21 mouse cellular contexts compared by ENCODE assay signal in the genomic region with DNA sequence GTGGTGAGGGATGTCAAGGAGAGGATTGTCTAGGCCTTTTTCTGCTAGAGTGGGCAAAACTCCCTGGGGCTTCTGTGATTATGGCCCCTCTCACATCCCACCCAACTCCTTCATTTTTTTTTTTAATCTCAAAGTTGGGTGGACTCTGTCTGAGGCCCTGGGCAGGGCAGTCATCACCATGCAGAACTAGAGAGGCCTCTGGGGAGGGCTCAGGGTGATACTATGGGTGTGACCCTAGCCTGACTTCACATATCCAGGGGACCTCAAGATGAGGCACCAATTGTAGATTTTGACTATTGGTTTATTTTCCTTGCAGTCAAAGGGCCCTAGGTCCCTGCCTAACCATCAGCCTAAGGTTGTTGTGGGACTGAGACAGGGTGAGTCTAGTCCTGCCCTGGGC. TPM values are rescaled to one million over a fixed set of nuclear protein-coding genes. Genes with fewer than 3 reads are reported as not detected.
DNase-seq lines count a peak whose midpoint lies in the region; ATAC-seq and TF ChIP-seq lines count a peak whose summit lies in the region.
"Had no signal": no experiment of that assay in that cellular context is flagged by ENCODE, and none has a peak within 500 bp of the region (broad histone marks: within the 10 kb centered on the region; RNA-seq: fewer than 3 reads in every experiment).

No protein-coding gene starts in this region.

- H3K4me2 ChIP-seq in liver, embryonic 13.5 days, result peak overlapping the region; percentile 45
- H3K4me2 ChIP-seq in myocyte (ENCODE audit: low read depth), result peak overlapping the region; percentile 6
- no peak overlapping the region for H3K4me2 ChIP-seq in hindbrain, embryonic 16.5 days (ENCODE audit: low read length)
- H3K4me2 ChIP-seq: embryonic facial prominence, embryonic 13.5 days; heart, embryonic 15.5 days; hindbrain, embryonic 13.5 days had no signal

- DNase-seq in liver, embryonic 13.5 days, result no peak
- no peak for DNase-seq in limb, embryonic 10.5 days (ENCODE audit: low spot score)
- no peak for DNase-seq in retina, postnatal 1 day
- DNase-seq: adrenal gland, postnatal 14 days; cerebellum, adult 18-20 months; cerebellum, adult 9-11 months; cerebellum, postnatal 36 days; gastrocnemius, postnatal 36 days; heart, adult 18-20 months; heart, postnatal 14 days had no signal

- H3ac ChIP-seq in myocyte (ENCODE audit: control insufficient read depth, insufficient read length), result no peak overlapping the region

- no peaks in the 10 kb centered on the region for H3K27me3 ChIP-seq in megakaryocyte, embryonic 14.5 days (replicated peaks)
- H3K27me3 ChIP-seq in erythroblast, embryonic 14.5 days (ENCODE audit: control insufficient read depth), result no peaks in the 10 kb centered on the region
- H3K27me3 ChIP-seq in liver, embryonic 13.5 days, result no peaks in the 10 kb centered on the region
- no peaks in the 10 kb centered on the region for H3K27me3 ChIP-seq in myocyte (ENCODE audit: control insufficient read depth, insufficient read depth, insufficient read length)
- peaks cover 22% of the 10 kb centered on the region for H3K27me3 ChIP-seq in limb, embryonic 10.5 days (ENCODE audit: low read depth, poor library complexity, severe bottlenecking)
- H3K27me3 ChIP-seq in hindbrain, embryonic 16.5 days (replicated peaks; ENCODE audit: control insufficient read depth, insufficient read depth, low read length), result peaks cover 2% of the 10 kb centered on the region; the same call in 1 of the 2 replicates

- no peak for ATAC-seq in megakaryocyte, adult 5-6 weeks (ENCODE audit: poor library complexity, severe bottlenecking)
- ATAC-seq in liver, embryonic 13.5 days (ENCODE audit: low read depth), result peak; percentile 81
- ATAC-seq in hindbrain, embryonic 16.5 days, result no peak
- ATAC-seq: forebrain, embryonic 14.5 days had no signal

- H3K9ac ChIP-seq in liver, embryonic 13.5 days, result peak overlapping the region; percentile 36
- no peak overlapping the region for H3K9ac ChIP-seq in hindbrain, embryonic 16.5 days (ENCODE audit: low read depth, low read length)
- H3K9ac ChIP-seq: heart, embryonic 15.5 days; hindbrain, embryonic 13.5 days had no signal

- TF ChIP-seq POLR2A in myocyte (IDR thresholded peaks at IDR 0.05; ENCODE audit: insufficient read length, low read depth), result no peak

- no peaks in the 10 kb centered on the region for H3K9me3 ChIP-seq in megakaryocyte, embryonic 14.5 days
- H3K9me3 ChIP-seq in erythroblast, embryonic 14.5 days (ENCODE audit: control insufficient read depth, low read length), result no peaks in the 10 kb centered on the region
- H3K9me3 ChIP-seq in liver, embryonic 13.5 days (replicated peaks), result no peaks in the 10 kb centered on the region
- no peaks in the 10 kb centered on the region for H3K9me3 ChIP-seq in limb, embryonic 10.5 days (replicated peaks)
- no peaks in the 10 kb centered on the region for H3K9me3 ChIP-seq in hindbrain, embryonic 16.5 days (ENCODE audit: control insufficient read depth, low read length)
- H3K9me3 ChIP-seq: embryonic facial prominence, embryonic 13.5 days; forebrain, embryonic 10.5 days; heart, embryonic 10.5 days; heart, embryonic 15.5 days; hindbrain, embryonic 13.5 days had no signal

- peak overlapping the region; percentile 12 for H3K4me3 ChIP-seq in megakaryocyte, embryonic 14.5 days (replicated peaks)
- H3K4me3 ChIP-seq in erythroblast, embryonic 14.5 days (replicated peaks), result peak overlapping the region; percentile 35
- no peak overlapping the region for H3K4me3 ChIP-seq in liver, embryonic 13.5 days (replicated peaks)
- no peak overlapping the region for H3K4me3 ChIP-seq in myocyte
- H3K4me3 ChIP-seq in limb, embryonic 10.5 days, result no peak overlapping the region
- H3K4me3 ChIP-seq in hindbrain, embryonic 16.5 days (ENCODE audit: low read length), result no peak overlapping the region
- H3K4me3 ChIP-seq: embryonic facial prominence, embryonic 13.5 days; forebrain, embryonic 10.5 days; heart, embryonic 10.5 days; heart, embryonic 15.5 days; hindbrain, embryonic 13.5 days had no signal

- H3K79me2 ChIP-seq in myocyte (ENCODE audit: control insufficient read depth, insufficient read depth), result no peaks in the 10 kb centered on the region

- no peaks in the 10 kb centered on the region for H3K36me3 ChIP-seq in megakaryocyte, embryonic 14.5 days (replicated peaks; ENCODE audit: low read length)
- no peaks in the 10 kb centered on the region for H3K36me3 ChIP-seq in erythroblast, embryonic 14.5 days (ENCODE audit: control insufficient read depth)
- H3K36me3 ChIP-seq in liver, embryonic 13.5 days, result no peaks in the 10 kb centered on the region
- no peaks in the 10 kb centered on the region for H3K36me3 ChIP-seq in myocyte (ENCODE audit: control insufficient read depth, insufficient read depth)
- no peaks in the 10 kb centered on the region for H3K36me3 ChIP-seq in limb, embryonic 10.5 days
- H3K36me3 ChIP-seq in hindbrain, embryonic 16.5 days (ENCODE audit: control insufficient read depth, insufficient read depth, low read length), result no peaks in the 10 kb centered on the region
- H3K36me3 ChIP-seq: embryonic facial prominence, embryonic 13.5 days; forebrain, embryonic 10.5 days; heart, embryonic 10.5 days; heart, embryonic 15.5 days; hindbrain, embryonic 13.5 days had no signal

- H3K27ac ChIP-seq in liver, embryonic 13.5 days, result peak overlapping the region; percentile 91
- H3K27ac ChIP-seq in limb, embryonic 10.5 days, result no peak overlapping the region
- H3K27ac ChIP-seq in hindbrain, embryonic 16.5 days (ENCODE audit: low read depth, low read length), result no peak overlapping the region
- H3K27ac ChIP-seq: embryonic facial prominence, embryonic 13.5 days; forebrain, embryonic 10.5 days; heart, embryonic 15.5 days; hindbrain, embryonic 13.5 days had no signal

- H3K4me1 ChIP-seq in megakaryocyte, embryonic 14.5 days, result peaks cover 93% of the 10 kb centered on the region
- peaks cover 90% of the 10 kb centered on the region for H3K4me1 ChIP-seq in erythroblast, embryonic 14.5 days (ENCODE audit: control insufficient read depth)
- H3K4me1 ChIP-seq in liver, embryonic 13.5 days (replicated peaks), result peaks cover 96% of the 10 kb centered on the region
- H3K4me1 ChIP-seq in limb, embryonic 10.5 days, result peaks cover 7% of the 10 kb centered on the region
- H3K4me1 ChIP-seq in hindbrain, embryonic 16.5 days (ENCODE audit: control insufficient read depth, insufficient read depth, low read depth, low read length), result peaks cover 10% of the 10 kb centered on the region

TF ChIP-seq in myocyte, 11 proteins besides CTCF, POLR2A, EP300 and RAD21:
- TF ChIP-seq REST (IDR thresholded peaks at IDR 0.05; ENCODE audit: insufficient read depth, insufficient read length) (no peak), MAX (IDR thresholded peaks at IDR 0.05; ENCODE audit: low read depth) (no peak), E2F4 (IDR thresholded peaks at IDR 0.05; ENCODE audit: insufficient read depth) (no peak), USF1 (IDR thresholded peaks at IDR 0.05; ENCODE audit: low read depth) (no peak), TCF3 (IDR thresholded peaks at IDR 0.05; ENCODE audit: insufficient read length, low read depth) (no peak), CEBPB (IDR thresholded peaks at IDR 0.05; ENCODE audit: insufficient read depth, poor library complexity, severe bottlenecking) (no peak), POLR2AphosphoS2 (IDR thresholded peaks at IDR 0.05; ENCODE audit: insufficient read length, low read depth) (no peak), MYOD1 (IDR thresholded peaks at IDR 0.05; ENCODE audit: control insufficient read depth in 1 of 3, insufficient read length in 2 of 3, low read depth in 2 of 3) (no peak), MYOG (IDR thresholded peaks at IDR 0.05; ENCODE audit: control insufficient read depth in 1 of 3, insufficient read depth in 1 of 3, insufficient read length in 2 of 3, low read depth in 2 of 3) (no peak), TCF12 (IDR thresholded peaks at IDR 0.05; ENCODE audit: insufficient read depth, poor library complexity, severe bottlenecking) (no peak), SRF (IDR thresholded peaks at IDR 0.05; ENCODE audit: control insufficient read depth, insufficient read length, low read depth) (no peak)

RNA-seq across cellular contexts. Expression of a gene that starts 1.2 kb away (rescaled TPM):
- polyA plus RNA-seq in megakaryocyte, embryonic 14.5 days (2012; ENCODE audit: insufficient read depth, low replicate concordance), result 236 and 315 TPM in 2 replicates
- total RNA-seq in megakaryocyte, adult 5-6 weeks (2015), result 22.3 and 23.9 TPM in 2 replicates
- total RNA-seq in megakaryocyte, adult 5-6 weeks (2017), result 8.2 and 8.4 TPM in 2 replicates
- 63.0 and 74.9 TPM in 2 replicates for polyA plus RNA-seq in erythroblast, embryonic 14.5 days (2012)
- 78.5 and 81.3 TPM in 2 replicates for polyA plus RNA-seq in liver, embryonic 13.5 days (2015; fragmentation: Nextera tagmentation; extraction: Ambion mirVana)
- polyA plus RNA-seq in myocyte (2012; fragmentation: generic; extraction: Trizol), result 39.6 TPM
- polyA plus RNA-seq in limb, embryonic 10.5 days (2016; fragmentation: Nextera tagmentation; extraction: Ambion mirVana), result 10.1 and 11.7 TPM in 2 replicates
- polyA plus RNA-seq in hindbrain, embryonic 16.5 days (2015; fragmentation: Nextera tagmentation; extraction: Ambion mirVana), result 11.9 and 13.8 TPM in 2 replicates

RNA-seq across cellular contexts. Expression of a gene that starts 13.6 kb away (rescaled TPM):
- polyA plus RNA-seq in megakaryocyte, embryonic 14.5 days (2012; ENCODE audit: insufficient read depth, low replicate concordance), result 3.2 and 7.8 TPM in 2 replicates
- total RNA-seq in megakaryocyte, adult 5-6 weeks (2015), result 16.2 and 20.2 TPM in 2 replicates
- total RNA-seq in megakaryocyte, adult 5-6 weeks (2017), result 9.9 and 15.3 TPM in 2 replicates
- 0.11 and 0.17 TPM in 2 replicates for polyA plus RNA-seq in erythroblast, embryonic 14.5 days (2012)
- 4.2 and 4.9 TPM in 2 replicates for polyA plus RNA-seq in liver, embryonic 13.5 days (2015; fragmentation: Nextera tagmentation; extraction: Ambion mirVana)
- polyA plus RNA-seq in myocyte (2012; fragmentation: generic; extraction: Trizol), result 6.6 TPM
- polyA plus RNA-seq in limb, embryonic 10.5 days (2016; fragmentation: Nextera tagmentation; extraction: Ambion mirVana), result 19.6 and 23.0 TPM in 2 replicates
- polyA plus RNA-seq in hindbrain, embryonic 16.5 days (2015; fragmentation: Nextera tagmentation; extraction: Ambion mirVana), result 33.5 and 34.0 TPM in 2 replicates

RNA-seq across cellular contexts. Expression of a gene that starts 32.2 kb away (rescaled TPM):
- polyA plus RNA-seq in megakaryocyte, embryonic 14.5 days (2012; ENCODE audit: insufficient read depth, low replicate concordance), result 143 and 148 TPM in 2 replicates
- total RNA-seq in megakaryocyte, adult 5-6 weeks (2015), result 141 and 152 TPM in 2 replicates
- total RNA-seq in megakaryocyte, adult 5-6 weeks (2017), result 211 and 245 TPM in 2 replicates
- polyA plus RNA-seq in erythroblast, embryonic 14.5 days (2012), result 0.68 and 1.1 TPM in 2 replicates
- 13.1 and 14.8 TPM in 2 replicates for polyA plus RNA-seq in liver, embryonic 13.5 days (2015; fragmentation: Nextera tagmentation; extraction: Ambion mirVana)
- polyA plus RNA-seq in myocyte (2012; fragmentation: generic; extraction: Trizol), result 24.7 TPM
- 13.1 and 20.5 TPM in 2 replicates for polyA plus RNA-seq in limb, embryonic 10.5 days (2016; fragmentation: Nextera tagmentation; extraction: Ambion mirVana)
- polyA plus RNA-seq in hindbrain, embryonic 16.5 days (2015; fragmentation: Nextera tagmentation; extraction: Ambion mirVana), result 12.8 and 13.8 TPM in 2 replicates

Comparison
In these comparisons a context has a peak if more than half of its experiments do, and no peak if none do; other contexts are left out.
1. H3K4me3 ChIP-seq: peak in megakaryocyte, embryonic 14.5 days (single experiment) and erythroblast, embryonic 14.5 days (single experiment); none in liver, embryonic 13.5 days (single experiment), myocyte (single experiment), limb, embryonic 10.5 days (single experiment) and hindbrain, embryonic 16.5 days (single experiment).